Mouse (Mus musculus) right cerebral cortex, postnatal 25 days (tissue): ENCODE measurements around the gene Actl6a.
A peak's percentile ranks its signal among the peaks of the same experiment; 100 is the strongest.
"Not testable (repeated sequence)": the region's sequence is repeated elsewhere in the genome, so short reads cannot be mapped to it uniquely, and the experiment has no call there.

Experiments used
- DNase-seq: peaks from one replicate; pipeline ENCODE4 v3.0.0; 2022

Gene Actl6a

GRCm38 (mm10) chr3:32694737-32695582 is 11.1 kb upstream of the Actl6a start:
- DNase-seq, result no peak

- DNase-seq, result no peak
Observed at GRCm38 (mm10) chr3:32695583-32695980, 10.5 kb upstream of the Actl6a start.

GRCm38 (mm10) chr3:32698228-32698863 is 7.8 kb upstream of the Actl6a start:
- DNase-seq, result peak; percentile 86

- DNase-seq, result not testable (repeated sequence)
Observed at GRCm38 (mm10) chr3:32704021-32704420, 2.1 kb upstream of the Actl6a start.

- DNase-seq, result not testable (repeated sequence)
Observed at GRCm38 (mm10) chr3:32704632-32705031, 1.5 kb upstream of the Actl6a start.

GRCm38 (mm10) chr3:32708052-32708367 is 1.9 kb downstream of the Actl6a start:
- no peak for DNase-seq

- DNase-seq, result peak; percentile 94
Observed at GRCm38 (mm10) chr3:32708368-32709231, 2.5 kb downstream of the Actl6a start.

- DNase-seq, result no peak
Observed at GRCm38 (mm10) chr3:32709388-32709787, 3.3 kb downstream of the Actl6a start.

- no peak for DNase-seq
Observed at GRCm38 (mm10) chr3:32713711-32714110, 7.6 kb downstream of the Actl6a start.

GRCm38 (mm10) chr3:32717403-32717802 is 11.3 kb downstream of the Actl6a start:
- not testable (repeated sequence) for DNase-seq

GRCm38 (mm10) chr3:32718271-32718670 is 12.2 kb downstream of the Actl6a start:
- no peak for DNase-seq

GRCm38 (mm10) chr3:32724191-32724590 is 18.1 kb downstream of the Actl6a start:
- DNase-seq, result no peak

- no peak for DNase-seq
Observed at GRCm38 (mm10) chr3:32725951-32726350, 19.9 kb downstream of the Actl6a start.

GRCm38 (mm10) chr3:32727861-32728260 is 21.8 kb downstream of the Actl6a start:
- no peak for DNase-seq

- DNase-seq, result peak; percentile 98
Observed at GRCm38 (mm10) chr3:32736244-32737171, 30.4 kb downstream of the Actl6a start, which contains the start of gene Ndufb5. Gene Ndufb5 (plus strand): TSS chr3:32736990.

- DNase-seq, result no peak
Observed at GRCm38 (mm10) chr3:32737172-32737655, 31.1 kb downstream of the Actl6a start, which contains the start of gene Mrpl47. Gene Mrpl47 (minus strand): TSS chr3:32737605.

- no peak for DNase-seq
Observed at GRCm38 (mm10) chr3:32738549-32738948, 32.5 kb downstream of the Actl6a start.

GRCm38 (mm10) chr3:32742276-32742780 is 36.2 kb downstream of the Actl6a start:
- DNase-seq, result no peak

- DNase-seq, result no peak
Observed at GRCm38 (mm10) chr3:32745001-32745400, 38.9 kb downstream of the Actl6a start.

GRCm38 (mm10) chr3:32745426-32745825 is 39.3 kb downstream of the Actl6a start:
- not testable (repeated sequence) for DNase-seq

- DNase-seq, result peak; percentile 10
Observed at GRCm38 (mm10) chr3:32748384-32748783, 42.3 kb downstream of the Actl6a start.
